Mouse (Mus musculus) embryonic facial prominence, embryonic 14.5 days (tissue): ENCODE data around the gene Sfxn4. TPM values are rescaled to one million over a fixed set of nuclear protein-coding genes. Genes with fewer than 3 reads are reported as not detected.
A peak's percentile ranks its signal among the peaks of the same experiment; 100 is the strongest.

Experiments used
- ATAC-seq: fragments of 200-750 bp; cut with Nextera tagmentation; 2 replicates; pipeline ENCODE4 v1.8.0; 2017; ENCODE audit warnings: low read depth, moderate number of reproducible peaks, moderate TSS enrichment
- DNase-seq: peaks from one replicate; pipeline ENCODE4 v3.0.0-alpha.2; 2015; ENCODE audit warnings: low spot score
- H3K27ac ChIP-seq: fragments of 300-500 bp; sonication (generic); replicated peaks from 2 replicates; pipeline ENCODE4 v1.5.1; 2014; ENCODE audit warnings: low read depth, mild to moderate bottlenecking, low read length, moderate library complexity
- H3K27me3 ChIP-seq: fragments of 300-500 bp; sonication (generic); replicated peaks from 2 replicates; pipeline ENCODE4 v1.6.1; 2014; ENCODE audit warnings: low read length; ENCODE audit not compliant: control insufficient read depth, insufficient read depth
- H3K36me3 ChIP-seq: fragments of 300-500 bp; sonication (generic); 2 replicates; pipeline ENCODE4 v1.6.1; 2014; ENCODE audit warnings: low read length, mixed read lengths; ENCODE audit not compliant: control insufficient read depth, insufficient read depth
- H3K4me1 ChIP-seq: fragments of 300-500 bp; sonication (generic); 2 replicates; pipeline ENCODE4 v1.6.1; 2014; ENCODE audit warnings: antibody characterized with exemption, low read length; ENCODE audit not compliant: control insufficient read depth, insufficient read depth
- H3K4me2 ChIP-seq: fragments of 300-500 bp; sonication (generic); 2 replicates; pipeline ENCODE4 v1.6.1; 2014; ENCODE audit warnings: low read depth, mild to moderate bottlenecking, low read length, moderate library complexity, mixed read lengths
- H3K4me3 ChIP-seq: fragments of 300-500 bp; sonication (generic); 2 replicates; pipeline ENCODE4 v1.5.1; 2014; ENCODE audit warnings: low read depth, mild to moderate bottlenecking, low read length
- H3K9ac ChIP-seq: fragments of 300-500 bp; sonication (generic); 2 replicates; pipeline ENCODE4 v1.6.1; 2014; ENCODE audit warnings: low read depth, mild to moderate bottlenecking, low read length, moderate library complexity, mixed read lengths
- H3K9me3 ChIP-seq: fragments of 300-500 bp; sonication (generic); 2 replicates; pipeline ENCODE4 v1.6.1; 2016; ENCODE audit warnings: low read length; ENCODE audit not compliant: control insufficient read depth
- WGBS: fragments of 180-500 bp; shearing (Covaris S2); extraction: QIAGEN DNeasy Blood & Tissue Kit; methylation state at CpG from one replicate; pipeline ENCODE4 v1.1.7; 2014; 5-methylcytosine and 5-hydroxymethylcytosine counted together
- polyA plus RNA-seq: library from polyadenylated mRNA; unstranded; fragments of >200 nt; fragmentation: Nextera tagmentation; extraction: Ambion mirVana; gene quantifications from 2 replicates; pipeline ENCODE4 v1.2.1, GENCODE M21; 2014

Gene Sfxn4
- polyA plus RNA-seq, 1 experiment from 2014 or later, result 8.4 TPM

- Histone ChIP-seq H3K9me3 (no peaks in the 10 kb centered on the region), H3K4me2 (peak overlapping the region; percentile 81), H3K36me3 (no peaks in the 10 kb centered on the region), H3K4me1 (peaks cover 3% of the 10 kb centered on the region), H3K9ac (peak overlapping the region; percentile 76), H3K27me3 (no peaks in the 10 kb centered on the region), H3K4me3 (peak overlapping the region; percentile 67), H3K27ac (peak overlapping the region; percentile 89)
- DNase-seq, result no peak
- peak; percentile 34 for ATAC-seq
- WGBS, result under 1% methylated on average over 38 of the region's 41 CpGs
Measured at GRCm38 (mm10) chr19:60890391-60891122, 29.3 kb upstream of the Sfxn4 start.

- Histone ChIP-seq H3K36me3 (no peaks in the 10 kb centered on the region), H3K4me3 (peak within 1 kb of the TSS; percentile 67), H3K9ac (peak within 1 kb of the TSS; percentile 76), H3K27ac (peak within 1 kb of the TSS; percentile 89), H3K4me1 (peaks cover 3% of the 10 kb centered on the region), H3K9me3 (no peaks in the 10 kb centered on the region), H3K27me3 (no peaks in the 10 kb centered on the region), H3K4me2 (peak within 1 kb of the TSS; percentile 81)
- WGBS, result under 1% methylated on average over 50 of the region's 55 CpGs
- ATAC-seq (peak; percentile 98), DNase-seq (peak; percentile 98)
Measured at GRCm38 (mm10) chr19:60889714-60890315, 28.5 kb upstream of the Sfxn4 start, which contains the start of gene Grk5. Gene Grk5 (plus strand): TSS chr19:60889749.

GRCm38 (mm10) chr19:60889101-60889713 lies 27.9 kb upstream of the Sfxn4 start:
- no peak for ATAC-seq
- peak overlapping the region; percentile 76 for H3K9ac ChIP-seq
- peaks cover 3% of the 10 kb centered on the region for H3K4me1 ChIP-seq
- peak; percentile 72 for DNase-seq
- peak overlapping the region; percentile 89 for H3K27ac ChIP-seq
- no peaks in the 10 kb centered on the region for H3K27me3 ChIP-seq
- H3K36me3 ChIP-seq, result no peaks in the 10 kb centered on the region
- H3K4me3 ChIP-seq, result peak overlapping the region; percentile 67
- 5% methylated on average over 17 of the region's 17 CpGs for WGBS
- no peaks in the 10 kb centered on the region for H3K9me3 ChIP-seq
- H3K4me2 ChIP-seq, result peak overlapping the region; percentile 81

- H3K4me3 ChIP-seq, result no peak overlapping the region
- H3K36me3 ChIP-seq, result no peaks in the 10 kb centered on the region
- DNase-seq (no peak), ATAC-seq (no peak)
- no peaks in the 10 kb centered on the region for H3K9me3 ChIP-seq
- no peak overlapping the region for H3K4me2 ChIP-seq
- H3K4me1 ChIP-seq, result peaks cover 3% of the 10 kb centered on the region
- H3K27ac ChIP-seq, result no peak overlapping the region
- H3K27me3 ChIP-seq, result no peaks in the 10 kb centered on the region
- no peak overlapping the region for H3K9ac ChIP-seq
- 82% methylated on average over 2 of the region's 2 CpGs for WGBS
Measured at GRCm38 (mm10) chr19:60887637-60888036, 26.4 kb upstream of the Sfxn4 start.

GRCm38 (mm10) chr19:60883129-60883528 lies 21.9 kb upstream of the Sfxn4 start:
- ATAC-seq (0 out of 2 replicates have a peak, but pooled peaks have one; percentile 22), DNase-seq (peak; percentile 55)
- 4% methylated on average over 3 of the region's 3 CpGs for WGBS
- H3K4me2 ChIP-seq, result no peak overlapping the region
- no peaks in the 10 kb centered on the region for H3K27me3 ChIP-seq
- no peak overlapping the region for H3K4me3 ChIP-seq
- H3K9ac ChIP-seq, result no peak overlapping the region
- H3K4me1 ChIP-seq, result no peaks in the 10 kb centered on the region
- no peak overlapping the region for H3K27ac ChIP-seq
- no peaks in the 10 kb centered on the region for H3K36me3 ChIP-seq
- no peaks in the 10 kb centered on the region for H3K9me3 ChIP-seq

GRCm38 (mm10) chr19:60874064-60874694 lies 12.9 kb upstream of the Sfxn4 start, which contains the start of gene Prdx3:
Gene Prdx3 (minus strand): TSS chr19:60874556.
- 0% methylated on average over 14 of the region's 28 CpGs for WGBS
- Histone ChIP-seq H3K9ac (peak within 1 kb of the TSS; percentile 79), H3K36me3 (peaks cover 23% of the 10 kb centered on the region), H3K9me3 (no peaks in the 10 kb centered on the region), H3K4me2 (peak within 1 kb of the TSS; percentile 72), H3K27ac (peak within 1 kb of the TSS; percentile 71), H3K27me3 (no peaks in the 10 kb centered on the region), H3K4me3 (peak within 1 kb of the TSS; percentile 74), H3K4me1 (peaks cover 11% of the 10 kb centered on the region; the same call in 1 of the 2 replicates)
- peak; percentile 98 for DNase-seq
- ATAC-seq, result peak; percentile 99

- DNase-seq (no peak), ATAC-seq (no peak)
- WGBS, result 8% methylated on average over 4 of the region's 4 CpGs
- Histone ChIP-seq H3K9me3 (no peaks in the 10 kb centered on the region), H3K27me3 (no peaks in the 10 kb centered on the region), H3K4me2 (peak overlapping the region; percentile 72), H3K36me3 (peaks cover 29% of the 10 kb centered on the region), H3K4me3 (peak overlapping the region; percentile 74), H3K9ac (peak overlapping the region; percentile 79), H3K4me1 (peaks cover 11% of the 10 kb centered on the region; the same call in 1 of the 2 replicates), H3K27ac (peak overlapping the region; percentile 44)
Measured at GRCm38 (mm10) chr19:60873501-60873900, 12.2 kb upstream of the Sfxn4 start.

GRCm38 (mm10) chr19:60872272-60872671 lies 11.0 kb upstream of the Sfxn4 start:
- no peak overlapping the region for H3K27ac ChIP-seq
- peaks cover 11% of the 10 kb centered on the region; the same call in 1 of the 2 replicates for H3K4me1 ChIP-seq
- no peak overlapping the region for H3K9ac ChIP-seq
- H3K4me2 ChIP-seq, result no peak overlapping the region
- no peak for ATAC-seq
- 50% methylated on average over 1 of the region's 1 CpGs for WGBS
- no peak overlapping the region for H3K4me3 ChIP-seq
- H3K36me3 ChIP-seq, result peaks cover 40% of the 10 kb centered on the region
- DNase-seq, result no peak
- no peaks in the 10 kb centered on the region for H3K9me3 ChIP-seq
- H3K27me3 ChIP-seq, result no peaks in the 10 kb centered on the region
